Mouse (Mus musculus): Measurements from ENCODE around the gene Rilpl1.
"Not testable (repeated sequence)": the region's sequence is repeated elsewhere in the genome, so short reads cannot be mapped to it uniquely, and the experiment has no call there.

Gene Rilpl1

DNA sequence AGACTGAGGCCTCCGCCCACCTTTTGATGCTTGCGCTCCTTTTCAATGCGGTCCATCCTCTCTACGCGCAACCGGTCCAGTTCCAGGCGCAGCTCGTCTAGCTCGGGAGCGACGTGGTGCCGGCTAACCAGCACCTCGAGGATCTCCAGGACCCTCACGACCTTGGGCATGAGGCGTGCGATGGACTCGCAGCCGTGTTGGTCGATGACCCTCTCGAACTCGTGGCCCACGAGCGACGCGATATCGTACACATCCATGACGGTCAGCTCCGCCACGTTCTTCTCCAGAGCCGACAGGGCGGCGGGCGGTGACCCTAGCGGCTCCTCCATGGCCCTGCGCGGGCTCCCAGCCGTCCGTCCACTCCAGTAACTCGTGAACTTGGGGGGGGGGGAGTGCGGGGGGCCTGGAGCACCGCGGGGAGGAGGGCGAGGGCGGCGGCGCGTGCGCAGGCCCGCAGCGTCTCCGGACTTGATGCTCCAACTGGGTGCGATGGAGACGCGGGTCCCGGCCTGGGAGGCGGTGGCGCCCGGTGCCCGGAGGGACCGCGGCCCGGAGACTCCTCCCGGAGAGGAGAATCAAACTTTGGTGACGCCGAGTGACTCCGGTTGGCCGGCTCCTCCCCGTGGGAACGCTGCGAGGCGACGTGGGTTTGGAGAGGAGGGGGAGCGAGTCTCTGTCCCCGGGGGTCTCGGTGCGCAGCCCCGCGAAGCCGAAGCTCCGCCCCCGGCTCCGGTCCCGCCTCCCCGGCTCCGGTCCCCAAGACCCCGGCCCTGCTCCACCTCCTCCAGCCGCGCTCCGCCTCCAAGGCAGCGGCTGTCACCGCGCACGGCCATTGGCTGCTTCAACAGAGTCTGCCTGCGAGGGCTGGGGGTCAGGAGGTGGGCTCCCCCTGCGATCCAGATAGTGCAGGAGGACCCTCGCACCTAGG, at the start of gene Rilpl1:
TSS of gene Rilpl1 (minus strand) at position 737 of the 928 bp plus-strand sequence.
- peak; percentile 82 to 91 for DNase-seq

- DNase-seq, result peak; percentile 94 to 97
Observed at GRCm38 (mm10) chr5:124578633-124579317, 47.6 kb upstream of the Rilpl1 start, which contains the start of the genes Eif2b1 and Gtf2h3. Gene Eif2b1, minus strand, starts transcription at chr5:124579131. Gene Gtf2h3, plus strand, starts transcription at chr5:124579140.

DNA sequence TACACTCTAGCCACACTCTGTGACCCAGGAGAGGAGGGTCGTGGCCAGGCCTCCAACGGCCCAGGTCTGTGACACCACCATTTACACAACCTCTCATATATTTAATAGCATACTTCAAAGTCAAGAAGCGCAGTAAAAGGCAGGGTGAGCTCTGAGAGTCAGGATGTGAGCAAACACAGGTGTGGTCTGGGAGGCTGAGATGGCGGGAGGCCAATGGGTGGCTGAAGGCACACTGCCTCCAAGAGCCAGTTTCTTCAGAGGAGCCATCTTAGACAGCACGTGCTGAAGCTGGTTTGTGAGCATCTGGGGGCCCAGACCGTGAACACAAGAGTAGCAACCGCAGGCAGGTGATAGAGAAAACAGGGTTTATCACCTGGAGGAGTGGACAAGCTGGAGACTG, 44.3 kb upstream of the Rilpl1 start:
- no peak for DNase-seq

GRCm38 (mm10) chr5:124571068-124571467, 39.9 kb upstream of the Rilpl1 start:
- DNase-seq, result no peak

DNA sequence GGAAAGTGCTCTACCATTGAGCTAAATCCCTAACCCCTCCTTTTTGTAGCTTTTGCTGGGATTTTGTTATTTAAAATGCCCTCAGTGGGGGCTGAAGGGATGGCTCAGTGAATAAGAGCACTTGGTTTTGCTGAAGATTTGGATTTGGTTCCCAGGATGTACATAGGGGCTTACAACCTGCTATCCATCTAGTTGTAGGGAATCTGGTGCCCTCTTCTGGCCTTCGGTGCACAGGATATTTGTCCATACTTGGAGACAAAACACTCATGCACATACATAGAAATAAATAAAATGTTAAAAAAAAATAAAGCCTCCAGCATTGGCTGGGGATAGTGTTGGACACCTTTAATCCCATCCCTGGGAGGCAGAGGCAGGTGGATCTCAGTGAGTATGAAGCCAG, 24.0 kb upstream of the Rilpl1 start:
- peak; percentile 20 to 60 for DNase-seq

DNA sequence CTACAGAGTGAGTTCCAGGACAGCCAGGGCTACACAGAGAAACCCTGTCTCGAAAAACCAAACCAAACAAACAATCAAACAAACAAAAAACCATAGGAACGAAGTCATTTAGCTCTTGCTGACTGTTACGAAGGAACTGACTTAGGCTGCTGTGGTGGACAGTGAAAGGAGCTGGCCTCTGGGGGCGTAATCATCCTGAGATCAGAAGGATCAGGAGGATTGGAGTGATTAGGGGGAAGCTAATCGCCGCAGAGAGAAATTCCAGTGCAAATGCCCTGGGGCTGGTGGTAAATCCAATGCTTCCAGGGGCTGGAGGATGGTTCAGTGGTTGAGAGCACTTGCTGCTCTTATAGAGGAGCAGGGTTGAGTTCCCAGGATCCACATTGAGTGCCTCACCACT, 22.4 kb upstream of the Rilpl1 start:
- no peak for DNase-seq

- peak; percentile 91 to 92 for DNase-seq
Observed at GRCm38 (mm10) chr5:124552558-124553307, 21.5 kb upstream of the Rilpl1 start, which contains the start of gene Ddx55. Gene Ddx55, plus strand, starts transcription at chr5:124552864.

GRCm38 (mm10) chr5:124552094-124552472, 20.9 kb upstream of the Rilpl1 start:
- DNase-seq, result no peak

- DNase-seq, result not testable (repeated sequence)
Observed at GRCm38 (mm10) chr5:124551349-124552093, 20.3 kb upstream of the Rilpl1 start.

DNA sequence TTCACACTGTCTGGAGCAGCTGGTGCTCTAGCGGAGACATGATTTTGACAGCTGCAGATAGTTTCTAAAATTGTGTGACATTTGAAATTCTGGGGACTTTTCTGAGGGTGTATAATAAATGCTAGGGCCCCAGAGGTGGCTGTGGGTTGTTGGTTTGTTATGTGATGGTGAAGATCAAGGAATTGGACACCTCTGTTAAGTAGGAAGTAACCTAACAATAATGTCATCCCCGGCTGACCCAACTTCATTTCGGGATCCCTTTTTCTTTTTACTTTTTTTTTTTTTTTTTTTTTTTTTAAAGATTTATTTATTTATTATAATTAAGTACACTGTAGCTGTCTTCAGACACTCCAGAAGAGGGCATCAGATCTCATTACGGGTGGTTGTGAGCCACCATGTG, 19.5 kb upstream of the Rilpl1 start:
- DNase-seq, result not testable (repeated sequence)

DNA sequence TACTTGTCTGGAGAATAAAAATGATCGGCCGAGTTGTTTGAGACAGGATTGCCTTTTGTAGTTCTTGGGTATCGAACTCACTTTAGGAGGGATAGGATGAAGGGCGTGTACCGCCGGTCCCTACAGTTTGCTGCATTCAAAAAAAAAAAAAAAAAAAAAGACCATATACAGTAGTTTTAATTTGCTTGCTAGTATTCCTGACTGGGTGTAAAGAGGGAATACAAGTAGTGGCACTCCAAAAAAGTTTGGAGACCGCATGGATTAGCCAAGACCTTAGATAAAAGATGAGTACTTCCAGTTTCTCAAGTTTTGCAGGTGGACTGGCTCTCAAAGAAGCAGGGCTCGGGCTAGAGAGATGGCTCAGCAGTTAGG, 10.4 kb upstream of the Rilpl1 start:
- no peak for DNase-seq

DNA sequence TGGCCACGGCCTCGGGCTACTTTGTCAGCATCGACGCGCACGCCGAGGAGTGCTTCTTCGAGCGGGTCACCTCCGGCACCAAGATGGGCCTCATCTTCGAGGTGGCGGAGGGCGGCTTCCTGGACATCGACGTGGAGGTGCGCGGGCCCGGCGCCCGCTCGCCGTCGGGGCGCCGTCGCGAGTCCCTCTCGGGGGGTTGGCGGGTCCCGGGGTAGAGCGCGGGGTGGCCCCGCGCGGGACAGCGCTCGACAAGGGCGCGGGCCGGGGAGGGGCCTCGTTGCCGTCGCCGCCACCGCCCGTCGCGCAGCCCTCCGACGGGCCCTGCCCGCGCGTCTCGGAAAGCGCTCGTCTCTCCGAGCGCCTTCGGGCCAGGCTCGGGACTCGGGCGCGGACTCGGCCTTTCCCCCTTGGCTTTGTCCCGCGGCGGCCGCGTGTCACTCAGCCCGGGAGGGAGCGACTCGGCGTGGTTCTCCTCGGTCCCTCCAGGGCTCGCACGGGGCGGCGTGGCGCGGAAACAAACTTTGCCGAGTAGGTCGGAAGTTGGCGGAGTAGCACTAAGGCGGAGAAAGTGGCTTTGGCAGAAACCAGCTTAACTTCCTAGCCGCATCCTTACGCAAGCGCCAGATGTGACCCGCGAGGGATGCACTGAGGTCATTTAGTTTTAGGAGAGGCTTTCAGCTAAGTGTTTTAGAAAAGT, 9.9 kb upstream of the Rilpl1 start:
- peak; percentile 80 to 91 for DNase-seq

DNA sequence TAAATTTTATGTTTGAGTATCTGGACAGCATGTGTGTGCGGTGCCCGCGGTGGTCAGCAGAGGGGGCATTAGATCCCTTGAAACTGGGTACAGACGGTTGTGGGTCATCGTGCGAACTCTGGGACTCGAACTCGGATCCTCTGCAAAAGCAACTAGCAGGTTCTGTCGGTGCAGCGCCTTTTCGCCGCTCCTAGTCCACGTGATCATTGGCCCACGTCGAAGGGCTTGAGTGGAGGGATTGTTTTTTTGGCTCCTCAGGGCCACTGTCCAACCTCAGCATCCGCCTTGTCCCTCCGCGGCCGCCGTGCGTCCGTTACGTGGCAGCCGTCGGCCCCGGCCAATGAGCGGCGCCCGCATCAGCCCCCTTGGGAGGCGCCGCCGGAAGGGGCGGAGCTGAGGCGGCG, 9.2 kb upstream of the Rilpl1 start, which contains the start of gene Tmed2:
TSS of gene Tmed2 (plus strand) at position 313 of the 404 bp plus-strand sequence.
- DNase-seq, result peak; percentile 97

DNA sequence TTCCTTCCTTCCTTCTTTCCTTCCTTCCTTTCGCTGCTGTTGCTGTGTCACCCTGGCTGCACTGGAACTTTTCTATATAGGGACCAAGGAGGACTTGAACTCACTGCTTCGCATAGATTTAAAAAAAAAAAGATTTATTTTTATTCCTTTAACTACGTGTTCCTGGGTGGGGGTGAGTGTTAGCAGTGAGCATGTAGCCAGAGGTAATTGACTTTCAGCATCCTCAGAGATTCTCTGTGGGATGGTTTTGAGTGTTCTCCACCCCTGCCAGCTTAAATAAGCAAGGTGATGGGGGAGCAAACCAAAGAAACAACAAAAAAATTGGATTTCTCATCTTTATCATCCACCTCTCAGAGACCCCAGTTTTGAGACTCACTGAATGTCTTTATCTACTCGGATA, 8.7 kb upstream of the Rilpl1 start:
- DNase-seq, result no peak

DNA sequence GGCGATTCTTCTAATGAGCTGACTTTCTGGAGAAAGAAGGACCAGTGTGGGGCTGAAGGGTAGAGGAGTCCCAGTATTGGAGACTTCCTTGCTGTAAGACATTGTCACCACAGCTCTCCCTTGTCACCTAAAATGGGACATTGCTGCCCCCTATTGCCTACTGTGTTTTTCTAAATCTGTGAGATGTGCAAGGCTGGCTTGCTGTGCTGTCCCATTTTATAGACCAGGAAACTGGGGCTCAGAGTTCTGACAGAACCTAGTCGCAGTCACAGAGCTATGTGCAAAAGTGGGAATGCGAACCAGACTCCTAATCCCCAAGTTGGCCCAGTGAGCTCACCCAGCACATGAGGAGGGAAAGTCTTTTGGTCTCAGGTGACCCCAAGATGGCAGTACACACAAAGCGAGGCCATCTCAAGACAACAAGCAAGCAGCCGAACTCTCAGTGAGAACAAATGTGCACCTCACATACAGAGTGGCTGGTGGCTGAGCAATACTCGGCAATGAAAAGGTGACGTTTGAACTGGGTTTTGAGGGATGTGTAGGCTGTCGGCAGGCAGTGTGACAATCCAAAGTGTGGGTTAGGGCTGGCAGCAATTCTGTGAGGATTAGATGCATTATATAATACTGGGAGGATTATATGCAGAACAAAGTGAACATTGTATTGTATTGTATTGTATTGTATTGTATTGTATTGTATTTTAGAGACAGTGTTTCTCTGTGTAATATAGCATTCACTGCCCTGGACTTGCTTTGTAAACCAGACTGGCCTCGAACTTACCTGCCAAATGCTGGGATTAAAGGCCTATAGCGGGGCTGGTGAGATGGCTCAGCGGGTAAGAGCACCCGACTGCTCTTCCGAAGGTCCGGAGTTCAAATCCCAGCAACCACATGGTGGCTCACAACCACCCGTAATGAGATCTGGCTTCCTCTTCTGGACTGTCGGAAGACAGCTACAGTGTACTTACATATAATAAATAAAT, 7.9 kb upstream of the Rilpl1 start:
- peak; percentile 81 for DNase-seq

- peak; percentile 85 to 90 for DNase-seq
Observed at GRCm38 (mm10) chr5:124536776-124537175, 5.6 kb upstream of the Rilpl1 start.

DNA sequence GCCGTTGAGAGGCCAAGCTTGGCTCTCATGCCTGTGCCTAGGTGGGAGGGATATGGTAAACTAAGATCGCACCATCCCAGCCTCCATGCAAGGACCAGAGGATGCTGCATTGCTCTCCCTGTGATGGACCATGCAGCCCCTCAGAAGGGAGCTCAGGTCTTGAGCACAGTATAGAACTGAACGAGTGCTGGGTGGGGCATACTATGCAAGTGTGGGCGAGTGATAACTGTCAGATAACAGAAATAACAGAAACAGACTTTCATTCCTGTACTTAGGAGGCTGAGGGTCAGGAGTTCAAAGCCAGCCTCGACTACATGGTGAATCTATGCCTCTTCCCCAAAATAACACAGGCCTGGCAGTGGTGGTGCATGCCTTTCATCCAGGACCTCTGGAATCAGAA, 3.8 kb upstream of the Rilpl1 start:
- DNase-seq, result no peak

GRCm38 (mm10) chr5:124532451-124532850, 1.3 kb upstream of the Rilpl1 start:
- peak in 1 of 2 experiments; percentile 41 for DNase-seq

DNA sequence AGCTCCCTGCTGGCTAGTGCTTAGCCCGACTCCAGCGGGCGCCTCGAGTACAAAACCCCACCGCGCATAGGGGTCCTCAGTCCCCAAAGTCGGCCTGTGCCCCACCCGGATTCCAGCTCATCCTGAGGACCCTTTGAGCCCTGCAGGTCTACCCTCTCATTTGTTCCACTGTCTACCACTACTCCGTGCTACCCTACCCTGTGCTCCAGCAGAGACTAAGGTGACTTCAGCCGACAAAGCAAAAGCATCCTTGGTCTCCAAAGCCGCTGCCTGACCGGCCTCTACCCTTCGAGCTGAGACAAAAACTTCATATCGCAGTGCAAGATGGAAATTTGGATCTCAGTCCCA, 366 bp upstream of the Rilpl1 start:
- DNase-seq, result no peak

GRCm38 (mm10) chr5:124529697-124530096, 1.5 kb downstream of the Rilpl1 start:
- peak in 1 of 2 experiments; percentile 40 for DNase-seq

All from kidney, postnatal 36 days (tissue).